Mouse (Mus musculus) spleen, postnatal 14 days (tissue): ENCODE results near the gene Sh2d1b1.
A peak's percentile ranks its signal among the peaks of the same experiment; 100 is the strongest.
"Not testable (repeated sequence)": the region's sequence is repeated elsewhere in the genome, so short reads cannot be mapped to it uniquely, and the experiment has no call there.

Experiments used
- DNase-seq, 2 experiments: peaks; one replicate each; pipeline ENCODE4 v3.0.0; 2021 to 2022; ENCODE audit warnings: low spot score in 2 of 2

Sh2d1b1 gene

DNA sequence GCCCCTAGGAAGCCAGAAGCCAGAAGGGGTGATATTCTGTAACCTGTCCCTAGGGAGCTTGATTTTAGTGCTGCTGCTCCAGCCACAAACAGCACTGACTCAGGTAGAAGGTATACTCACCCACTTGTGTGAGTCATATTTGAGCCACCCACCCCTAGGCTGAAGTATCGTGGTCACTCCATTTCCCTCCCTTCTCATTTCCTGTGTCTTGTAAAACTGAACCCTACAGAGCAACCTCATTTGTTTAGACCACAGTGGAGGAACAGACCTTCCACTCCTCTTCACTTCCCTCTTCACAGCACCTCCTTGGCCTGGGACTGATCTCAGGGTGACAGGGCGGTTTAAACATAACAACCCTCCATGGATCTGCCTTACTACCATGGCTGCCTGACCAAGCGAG lies at the start of gene Sh2d1b1:
TSS of gene Sh2d1b1 (plus strand) at position 305 of the 400 bp plus-strand sequence.
- DNase-seq = no peak

- not testable (repeated sequence) for DNase-seq
These were observed 44.4 kb upstream of the Sh2d1b1 start, which contains the start of gene Sh2d1b2 for GRCm38 (mm10) chr1:170232688-170233087. Gene Sh2d1b2 (plus strand): TSS chr1:170232749.

- DNase-seq = no peak
These were observed 32.1 kb upstream of the Sh2d1b1 start for GRCm38 (mm10) chr1:170245016-170245415.

DNA sequence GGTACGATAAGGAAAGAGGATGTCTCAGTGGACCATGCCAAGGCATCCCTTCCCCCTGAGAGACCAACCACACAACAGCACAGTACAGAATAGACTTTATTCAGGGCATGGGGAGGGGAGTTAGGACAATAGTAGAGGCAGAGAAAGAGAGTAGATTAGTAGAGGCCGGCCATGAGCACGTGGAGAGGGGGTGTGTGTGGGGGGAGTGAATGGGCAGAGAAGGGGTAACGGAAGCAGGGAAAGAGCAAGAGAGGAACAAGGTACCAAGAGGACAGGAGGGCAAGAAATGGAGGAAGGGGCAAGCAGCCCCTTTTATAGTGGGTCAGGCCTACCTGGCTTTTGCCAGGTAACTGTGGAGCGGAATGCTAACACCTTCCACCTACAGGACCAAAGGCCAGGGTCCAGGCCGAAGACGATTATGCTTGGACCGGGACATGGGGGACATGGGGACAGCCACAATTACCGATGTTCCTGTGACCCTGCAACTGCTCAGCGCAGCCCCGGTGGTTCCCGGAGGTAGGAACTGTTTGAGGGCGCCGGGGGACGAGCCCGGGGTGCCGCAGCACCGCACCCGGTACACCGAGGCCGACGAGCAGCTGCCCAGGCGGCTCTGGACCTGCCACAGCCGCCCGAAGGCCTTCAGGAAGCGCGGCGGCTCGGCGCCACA lies 22.1 kb upstream of the Sh2d1b1 start:
- DNase-seq = peak in 1 of 2 experiments; percentile 1

- DNase-seq = peak; percentile 38 to 65
These were observed 21.6 kb upstream of the Sh2d1b1 start for GRCm38 (mm10) chr1:170255560-170255910.

GRCm38 (mm10) chr1:170270281-170270680 lies 6.8 kb upstream of the Sh2d1b1 start:
- no peak for DNase-seq

- no peak for DNase-seq
These were observed 6.4 kb upstream of the Sh2d1b1 start for GRCm38 (mm10) chr1:170270696-170271095.

GRCm38 (mm10) chr1:170273252-170273651 lies 3.9 kb upstream of the Sh2d1b1 start:
- DNase-seq = no peak

DNA sequence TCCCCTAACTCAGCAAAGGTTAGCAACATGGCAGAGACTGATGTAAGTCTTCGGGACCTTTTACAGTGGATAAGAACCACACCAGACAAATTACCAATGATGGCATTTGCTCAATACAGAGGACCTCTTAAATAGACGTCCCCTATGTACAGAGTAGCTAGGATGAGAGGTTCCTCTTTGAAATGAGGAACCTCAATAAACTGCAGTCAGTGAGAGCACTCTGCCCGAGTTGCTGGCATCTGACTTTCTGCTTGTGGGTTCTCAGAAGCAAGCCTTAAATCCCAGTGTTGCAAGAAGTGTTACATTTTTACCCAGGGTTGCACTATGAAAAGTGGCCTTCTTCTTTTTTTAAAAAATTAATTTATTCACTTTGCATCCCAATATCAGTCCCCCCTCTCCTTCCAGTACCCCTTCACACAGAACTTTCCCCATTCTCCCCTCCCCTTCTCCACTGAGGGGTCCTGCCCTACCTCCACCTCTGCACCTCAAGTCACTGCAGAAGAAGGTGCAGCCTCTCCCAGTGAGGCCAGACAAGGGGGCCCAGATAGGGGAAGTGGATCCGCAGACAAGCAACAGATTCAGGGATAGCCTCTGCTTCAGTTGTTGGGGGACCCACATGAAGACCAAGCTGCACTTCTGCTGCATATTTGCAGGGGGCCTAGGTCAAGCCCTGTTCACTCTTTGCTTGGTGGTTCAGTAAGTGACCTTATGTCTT lies 5.5 kb downstream of the Sh2d1b1 start:
- DNase-seq = no peak

DNA sequence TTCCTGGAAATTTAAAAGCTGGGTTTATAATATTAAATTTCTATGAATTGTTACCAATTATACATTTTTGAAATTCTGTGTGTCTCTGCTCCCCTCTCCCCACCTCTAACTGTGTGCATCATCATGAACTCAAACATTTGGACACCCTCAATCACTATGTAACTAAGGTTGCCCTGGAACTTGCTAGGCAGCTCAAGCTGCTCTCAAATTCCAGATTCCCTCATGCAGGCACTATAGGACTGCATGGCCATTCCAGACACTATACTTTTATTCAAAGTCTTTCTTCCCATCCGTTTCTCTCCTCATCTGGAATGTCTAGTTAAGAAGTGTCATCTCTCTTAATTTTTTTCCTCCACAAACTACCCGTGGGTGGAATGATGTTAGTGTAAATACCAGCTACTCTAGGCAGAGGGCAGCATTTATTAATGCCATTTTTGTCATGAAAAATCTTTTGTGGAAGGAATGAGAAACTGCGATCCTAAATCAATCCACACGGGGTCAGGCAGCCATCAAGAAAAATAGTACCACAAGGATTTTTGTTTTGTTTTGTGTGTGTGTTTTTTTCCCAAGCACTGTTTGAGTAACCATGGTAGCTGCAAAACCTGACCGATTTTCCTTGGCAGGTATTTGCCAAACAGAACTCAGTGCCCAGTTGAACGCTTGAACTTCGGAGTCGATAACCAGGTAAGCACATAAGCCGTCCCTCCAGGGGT lies 15.3 kb downstream of the Sh2d1b1 start:
- no peak for DNase-seq

DNA sequence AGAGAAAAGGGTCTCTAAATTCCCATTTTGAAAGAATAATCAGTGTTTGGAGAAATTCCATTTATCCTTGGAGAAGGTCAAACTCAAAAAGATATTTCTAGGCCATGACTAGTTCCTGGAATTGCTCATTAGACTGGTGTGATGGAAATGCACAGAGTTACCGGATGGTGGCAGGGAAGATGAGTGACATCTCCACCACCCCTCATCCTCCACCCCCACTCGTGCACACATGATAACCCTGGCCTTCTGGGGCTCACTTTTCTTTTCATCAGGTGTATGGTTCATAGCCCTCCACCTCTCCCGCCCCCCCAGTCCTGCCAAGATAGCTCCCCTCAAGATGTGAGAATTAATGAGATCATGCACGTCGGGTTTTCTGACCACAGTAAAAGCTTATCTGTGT lies 16.1 kb downstream of the Sh2d1b1 start:
- DNase-seq = no peak

GRCm38 (mm10) chr1:170294786-170295570 lies 17.9 kb downstream of the Sh2d1b1 start:
- no peak for DNase-seq

- no peak for DNase-seq
These were observed 22.4 kb downstream of the Sh2d1b1 start for GRCm38 (mm10) chr1:170299496-170299895.

- DNase-seq = no peak
These were observed 24.6 kb downstream of the Sh2d1b1 start for GRCm38 (mm10) chr1:170301686-170302085.

- no peak for DNase-seq
These were observed 25.3 kb downstream of the Sh2d1b1 start for GRCm38 (mm10) chr1:170302456-170302855.

- DNase-seq = no peak
These were observed 26.0 kb downstream of the Sh2d1b1 start for GRCm38 (mm10) chr1:170303103-170303502.

GRCm38 (mm10) chr1:170305002-170305401 lies 27.9 kb downstream of the Sh2d1b1 start:
- no peak for DNase-seq

- no peak for DNase-seq
These were observed 29.1 kb downstream of the Sh2d1b1 start, which contains the start of gene Gm7694 for GRCm38 (mm10) chr1:170306232-170306631. Gene Gm7694 (minus strand): TSS chr1:170306332.

- no peak for DNase-seq
These were observed 31.4 kb downstream of the Sh2d1b1 start, which contains the start of gene Spata46 for GRCm38 (mm10) chr1:170308503-170308902. Gene Spata46 (plus strand): TSS chr1:170308803.

- DNase-seq = no peak
These were observed 34.3 kb downstream of the Sh2d1b1 start for GRCm38 (mm10) chr1:170311431-170311830.

DNA sequence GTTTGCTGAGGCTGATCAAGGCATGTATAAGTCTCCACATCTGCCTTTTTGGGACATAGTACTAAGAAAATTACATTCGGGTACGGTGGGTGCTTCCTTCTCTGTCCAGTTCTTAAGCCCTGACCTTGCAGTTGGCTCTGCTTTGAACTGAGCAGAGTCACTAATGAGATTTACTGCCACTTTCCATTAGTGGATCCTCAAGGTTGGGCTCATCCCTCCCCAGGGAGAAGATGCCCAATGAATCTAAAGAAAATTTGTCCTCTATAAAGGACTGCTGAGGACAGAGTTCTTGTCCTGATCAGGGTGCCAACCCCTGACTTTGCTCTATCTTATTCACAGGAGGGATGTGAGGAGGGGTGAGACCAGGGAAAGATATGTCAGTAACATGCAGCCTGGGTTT lies 44.9 kb downstream of the Sh2d1b1 start:
- no peak for DNase-seq

DNA sequence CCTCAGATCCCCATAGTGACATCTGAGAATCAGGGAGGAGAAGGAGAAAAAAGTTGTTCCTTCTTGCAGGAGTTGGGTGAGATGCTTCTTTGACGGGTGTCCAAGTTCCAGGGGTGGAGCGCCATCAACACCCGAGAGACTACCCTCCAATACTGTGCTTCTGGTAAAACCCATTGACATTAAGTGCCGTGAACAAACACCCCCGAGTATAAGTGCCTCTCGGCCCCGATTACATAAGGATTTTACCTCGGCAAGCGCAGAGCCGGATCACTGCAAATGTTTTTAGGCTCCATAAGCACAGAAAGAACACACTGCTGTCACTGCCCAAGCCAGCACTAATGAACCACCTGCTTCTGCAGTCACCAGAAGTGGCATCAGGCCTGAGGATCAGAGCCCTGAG lies 45.9 kb downstream of the Sh2d1b1 start:
- no peak for DNase-seq
